Mouse (Mus musculus): Measurements from ENCODE around the gene Kank2.

- TF ChIP-seq ELF1 (IDR thresholded peaks at IDR 0.05; ENCODE audit: low read depth, low read length) (no peak), MAFK (IDR thresholded peaks at IDR 0.05; ENCODE audit: borderline replicate concordance, low read depth, low read length) (no peak), RCOR1 (IDR thresholded peaks at IDR 0.05; ENCODE audit: low read depth, low read length) (no peak), POLR2A (IDR thresholded peaks at IDR 0.05; ENCODE audit: control insufficient read depth in 1 of 2, insufficient read depth in 1 of 2, low read depth in 1 of 2, low read length in 2 of 2, poor library complexity in 1 of 2) (no peak), CTCF (IDR thresholded peaks at IDR 0.05 in 2 of 3, conservative IDR thresholded peaks at IDR 0.05 in 1 of 3; ENCODE audit: control insufficient read depth in 1 of 3, insufficient read depth in 1 of 3, low read depth in 2 of 3, low read length in 3 of 3, poor library complexity in 1 of 3, severe bottlenecking in 1 of 3) (no peak), E2F4 (IDR thresholded peaks at IDR 0.05; ENCODE audit: borderline replicate concordance, low read depth, low read length) (no peak), ZKSCAN1 (IDR thresholded peaks at IDR 0.05; ENCODE audit: low read depth, low read length) (no peak), RAD21 (IDR thresholded peaks at IDR 0.05; ENCODE audit: low read depth, low read length) (no peak), EP300 (IDR thresholded peaks at IDR 0.05; ENCODE audit: low read depth in 1 of 2, low read length in 2 of 2) (no peak), ZMIZ1 (IDR thresholded peaks at IDR 0.05; ENCODE audit: low read depth, low read length) (no peak), TAL1 (IDR thresholded peaks at IDR 0.05; ENCODE audit: low read length) (no peak), USF2 (IDR thresholded peaks at IDR 0.05; ENCODE audit: borderline replicate concordance in 1 of 2, insufficient read depth in 1 of 2, low read depth in 1 of 2, low read length in 2 of 2) (no peak), MYC (IDR thresholded peaks at IDR 0.05; ENCODE audit: low read depth, low read length) (no peak)
Observed at GRCm38 (mm10) chr9:21801591-21801990, 3.0 kb upstream of the Kank2 start.

Measured in MEL (cell line).